Mouse (Mus musculus): ENCODE measurements around the gene Ptrh2. TPM values are rescaled to one million over a fixed set of nuclear protein-coding genes. Genes with fewer than 3 reads are reported as not detected.
"Not testable (repeated sequence)": the region's sequence is repeated elsewhere in the genome, so short reads cannot be mapped to it uniquely, and the experiment has no call there.

Ptrh2 gene
- total and polyA plus RNA-seq, 3 experiments, result 29.8 to 54.5 (median 34.7) TPM

GRCm38 (mm10) chr11:86738308-86738707, 54.5 kb downstream of the Ptrh2 start:
- peaks cover 11 to 38% of the 10 kb centered on the region in 2 experiments for H3K36me3 ChIP-seq (replicated peaks in 1 of 2; ENCODE audit: control insufficient read depth in 1 of 2, insufficient read depth in 1 of 2, low read length in 1 of 2)
- TF ChIP-seq CTCF (conservative IDR thresholded peaks at IDR 0.05 in 1 of 2, IDR thresholded peaks at IDR 0.05 in 1 of 2; ENCODE audit: low read depth in 2 of 2, low read length in 2 of 2) (peak; percentile 7 to 23; a peak in 1 of 4 replicates), RAD21 (IDR thresholded peaks at IDR 0.05; ENCODE audit: low read depth, low read length) (peak; percentile 1; the same call in 1 of the 2 replicates)
- peaks cover 9 to 97% of the 10 kb centered on the region in 2 experiments for H3K4me1 ChIP-seq (ENCODE audit: control insufficient read depth in 1 of 2, insufficient read depth in 2 of 2)
- in situ Hi-C loops (cut with MboI; ENCODE audit: low pct_ligation_motif_present, low pct_unique_long_range_greater_than_20kb, low sequenced_read_pairs); dilution Hi-C loops (cut with MboI; ENCODE audit: extremely low pct_ligation_motif_present, extremely low pct_unique_long_range_greater_than_20kb, low sequenced_read_pairs); H3K27me3 ChIP-seq (replicated peaks); DNase-seq (ENCODE audit: extremely low read depth); H3K4me3 ChIP-seq (replicated peaks in 1 of 3; ENCODE audit: low read depth in 2 of 3, low read length in 2 of 3, poor library complexity in 1 of 3); H3K9me3 ChIP-seq (replicated peaks; ENCODE audit: low read length): not testable (repeated sequence)
- H3K27ac ChIP-seq (ENCODE audit: insufficient read depth, low read depth), result peak overlapping the region; percentile 94
- peak overlapping the region; percentile 83 for H3K9ac ChIP-seq (ENCODE audit: insufficient read depth, low read depth)
- peak overlapping the region; percentile 76; the same call in 1 of the 2 replicates for H3K4me2 ChIP-seq (ENCODE audit: insufficient read depth, low read depth, poor library complexity, severe bottlenecking)
- H3K79me2 ChIP-seq (replicated peaks; ENCODE audit: control insufficient read depth, extremely low read depth, insufficient read depth, poor library complexity, severe bottlenecking), result peaks cover 79% of the 10 kb centered on the region

GRCm38 (mm10) chr11:86738956-86739355, 55.2 kb downstream of the Ptrh2 start:
- Histone ChIP-seq H3K4me3 (replicated peaks in 1 of 3; ENCODE audit: low read depth in 2 of 3, low read length in 2 of 3, poor library complexity in 1 of 3) (no peak overlapping the region), H3K9ac (ENCODE audit: insufficient read depth, low read depth) (peak overlapping the region; percentile 83), H3K27ac (ENCODE audit: insufficient read depth, low read depth) (peak overlapping the region; percentile 94), H3K4me2 (ENCODE audit: insufficient read depth, low read depth, poor library complexity, severe bottlenecking) (peak overlapping the region; percentile 76; the same call in 1 of the 2 replicates), H3K36me3 (replicated peaks in 1 of 2; ENCODE audit: control insufficient read depth in 1 of 2, insufficient read depth in 1 of 2, low read length in 1 of 2) (peaks cover 8 to 33% of the 10 kb centered on the region in 2 experiments), H3K27me3 (replicated peaks) (no peaks in the 10 kb centered on the region), H3K9me3 (replicated peaks; ENCODE audit: low read length) (no peaks in the 10 kb centered on the region), H3K4me1 (ENCODE audit: control insufficient read depth in 1 of 2, insufficient read depth in 2 of 2) (peaks cover 9 to 97% of the 10 kb centered on the region in 2 experiments), H3K79me2 (replicated peaks; ENCODE audit: control insufficient read depth, extremely low read depth, insufficient read depth, poor library complexity, severe bottlenecking) (peaks cover 84% of the 10 kb centered on the region)
- dilution Hi-C loops (cut with MboI; ENCODE audit: extremely low pct_ligation_motif_present, extremely low pct_unique_long_range_greater_than_20kb, low sequenced_read_pairs), result no loop called here
- in situ Hi-C loops (cut with MboI; ENCODE audit: low pct_ligation_motif_present, low pct_unique_long_range_greater_than_20kb, low sequenced_read_pairs), result no loop called here
- peak; percentile 86 for DNase-seq (ENCODE audit: extremely low read depth)
- TF ChIP-seq MAZ (IDR thresholded peaks at IDR 0.05; ENCODE audit: low read depth, low read length) (no peak), NRF1 (IDR thresholded peaks at IDR 0.05; ENCODE audit: low read depth, low read length) (no peak), CHD1 (IDR thresholded peaks at IDR 0.05; ENCODE audit: low read depth, low read length) (no peak; the same call in 1 of the 2 replicates), TCF12 (IDR thresholded peaks at IDR 0.05; ENCODE audit: low read depth, low read length) (peak; percentile 82; the same call in 1 of the 2 replicates), MAFK (IDR thresholded peaks at IDR 0.05; ENCODE audit: insufficient replicate concordance, low read length) (no peak), MYC (IDR thresholded peaks at IDR 0.05; ENCODE audit: low read depth, low read length) (0 out of 2 replicates have a peak, but pooled peaks have one; percentile 63), ZC3H11A (IDR thresholded peaks at IDR 0.05; ENCODE audit: low read depth, low read length) (no peak), JUN (IDR thresholded peaks at IDR 0.05; ENCODE audit: insufficient read depth, low read depth, low read length) (peak; percentile 83), USF1 (IDR thresholded peaks at IDR 0.05; ENCODE audit: low read depth, low read length) (no peak), MXI1 (IDR thresholded peaks at IDR 0.05; ENCODE audit: low read depth, low read length) (no peak; the same call in 1 of the 2 replicates), RCOR1 (conservative IDR thresholded peaks at IDR 0.05; ENCODE audit: low read depth, low read length) (peak; percentile 89; the same call in 1 of the 2 replicates), SMC3 (IDR thresholded peaks at IDR 0.05; ENCODE audit: low read depth, low read length) (no peak), UBTF (IDR thresholded peaks at IDR 0.05; ENCODE audit: low read depth, low read length) (no peak), ETS1 (conservative IDR thresholded peaks at IDR 0.05; ENCODE audit: low read depth, low read length) (peak; percentile 96), HCFC1 (IDR thresholded peaks at IDR 0.05; ENCODE audit: low read depth, low read length) (0 out of 2 replicates have a peak, but pooled peaks have one; percentile 8), ELF1 (IDR thresholded peaks at IDR 0.05; ENCODE audit: low read depth, low read length) (no peak), ZMIZ1 (IDR thresholded peaks at IDR 0.05; ENCODE audit: low read depth, low read length) (no peak), MAX (IDR thresholded peaks at IDR 0.05; ENCODE audit: low read length) (no peak), SIN3A (IDR thresholded peaks at IDR 0.05; ENCODE audit: low read length) (peak; percentile 96), RAD21 (IDR thresholded peaks at IDR 0.05; ENCODE audit: low read depth, low read length) (no peak; the same call in 1 of the 2 replicates), POLR2A (IDR thresholded peaks at IDR 0.05; ENCODE audit: low read depth, low read length) (no peak), CTCF (conservative IDR thresholded peaks at IDR 0.05 in 1 of 2, IDR thresholded peaks at IDR 0.05 in 1 of 2; ENCODE audit: low read depth in 2 of 2, low read length in 2 of 2) (no peak), GABPA (IDR thresholded peaks at IDR 0.05; ENCODE audit: insufficient replicate concordance, low read depth, low read length) (no peak), CHD2 (IDR thresholded peaks at IDR 0.05; ENCODE audit: low read length) (peak; percentile 68; the same call in 1 of the 2 replicates), USF2 (conservative IDR thresholded peaks at IDR 0.05; ENCODE audit: low read depth, low read length) (no peak), TBP (conservative IDR thresholded peaks at IDR 0.05; ENCODE audit: low read depth, low read length) (no peak; the same call in 1 of the 2 replicates), ZNF384 (IDR thresholded peaks at IDR 0.05; ENCODE audit: low read depth, low read length) (peak; percentile 79), EP300 (IDR thresholded peaks at IDR 0.05; ENCODE audit: low read length) (peak; percentile 99), E2F4 (IDR thresholded peaks at IDR 0.05; ENCODE audit: insufficient replicate concordance, low read depth, low read length) (no peak), NELFE (IDR thresholded peaks at IDR 0.05; ENCODE audit: low read depth, low read length) (no peak), IRF4 (IDR thresholded peaks at IDR 0.05; ENCODE audit: low read depth, low read length) (peak; percentile 100), PAX5 (IDR thresholded peaks at IDR 0.05; ENCODE audit: low read length) (no peak)

Data from CH12.LX (cell line).